Mouse (Mus musculus): ENCODE measurements around the gene Myt1l.

Myt1l gene

DNA sequence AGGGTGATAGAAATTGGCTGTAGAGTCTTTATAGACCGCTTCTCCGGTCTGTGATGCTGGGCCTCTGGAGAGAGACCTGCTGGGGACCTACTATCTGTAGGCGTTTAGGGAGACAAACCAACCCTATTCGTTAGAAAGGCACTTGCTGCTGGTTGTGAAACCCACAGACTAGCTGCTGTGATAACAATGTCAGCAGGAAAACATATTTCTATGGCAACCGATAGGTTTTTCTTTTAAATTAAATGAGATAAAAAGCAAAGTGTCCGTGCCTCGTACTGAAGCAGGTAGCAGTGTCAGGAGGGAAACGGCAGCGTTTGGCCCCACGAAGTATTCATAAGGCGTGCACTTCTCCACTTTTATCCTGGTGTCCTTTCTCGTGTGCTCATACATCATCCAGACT lies 127.5 kb downstream of the Myt1l start:
- no peak for DNase-seq (ENCODE audit: low read depth)

DNA sequence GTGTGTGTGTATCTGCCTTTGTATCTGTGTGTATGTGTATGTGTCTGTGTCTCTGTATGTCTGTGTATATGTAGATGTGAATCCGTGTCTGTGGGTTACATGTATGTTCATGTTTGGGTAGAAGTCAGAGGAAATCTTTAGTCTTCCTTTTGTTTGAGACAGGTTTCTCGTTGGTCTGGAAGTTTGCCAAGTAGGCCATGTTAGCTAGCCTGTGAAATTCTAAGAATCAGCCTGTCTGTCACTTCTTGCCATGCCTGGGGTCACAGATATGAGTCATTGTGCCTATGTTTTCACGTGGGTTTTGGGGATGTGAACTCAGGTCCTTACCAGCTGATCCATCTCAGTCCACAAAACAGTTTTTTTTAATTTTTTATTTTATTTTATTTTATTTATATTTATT lies 128.9 kb downstream of the Myt1l start:
- DNase-seq (ENCODE audit: low read depth), result no peak

DNA sequence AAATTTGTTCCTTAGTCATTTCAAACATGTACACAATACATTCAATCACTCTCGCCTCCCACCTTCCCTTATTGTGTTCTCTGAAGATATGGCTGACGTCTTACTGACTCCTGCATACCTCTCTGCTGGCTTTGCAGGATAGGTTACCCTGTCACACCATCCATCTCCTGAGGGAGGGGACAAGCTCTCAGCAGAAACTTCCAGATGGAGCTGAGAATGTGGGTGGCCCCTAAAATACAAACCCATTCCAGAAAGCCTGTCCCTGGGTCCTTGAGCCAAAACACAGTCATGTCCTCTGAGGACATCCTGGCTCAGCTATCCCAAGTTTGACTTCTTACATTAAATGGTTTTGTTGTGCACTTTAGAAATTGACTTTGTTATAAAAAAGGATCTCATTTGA lies 129.7 kb downstream of the Myt1l start:
- DNase-seq (ENCODE audit: low read depth), result no peak

DNA sequence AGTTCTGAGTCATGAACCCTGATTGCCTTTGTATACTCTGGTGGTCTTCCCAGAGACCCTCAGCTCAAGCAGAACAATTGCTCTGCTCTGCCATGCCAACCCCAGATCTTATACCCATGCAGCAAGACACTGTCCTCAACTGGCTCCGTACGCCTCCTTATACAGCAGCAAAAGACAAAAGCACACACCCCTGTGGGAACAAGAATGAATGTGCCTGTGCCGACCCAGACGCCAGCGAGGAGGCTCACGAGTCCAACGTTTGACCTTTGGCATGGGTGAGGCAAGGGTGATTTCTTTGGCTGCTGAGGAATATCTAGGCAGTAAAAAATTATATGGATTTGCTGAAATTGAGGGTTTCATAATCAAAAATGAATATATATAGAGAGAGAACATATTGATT lies 143.8 kb downstream of the Myt1l start:
- no peak for DNase-seq (ENCODE audit: low read depth)

DNA sequence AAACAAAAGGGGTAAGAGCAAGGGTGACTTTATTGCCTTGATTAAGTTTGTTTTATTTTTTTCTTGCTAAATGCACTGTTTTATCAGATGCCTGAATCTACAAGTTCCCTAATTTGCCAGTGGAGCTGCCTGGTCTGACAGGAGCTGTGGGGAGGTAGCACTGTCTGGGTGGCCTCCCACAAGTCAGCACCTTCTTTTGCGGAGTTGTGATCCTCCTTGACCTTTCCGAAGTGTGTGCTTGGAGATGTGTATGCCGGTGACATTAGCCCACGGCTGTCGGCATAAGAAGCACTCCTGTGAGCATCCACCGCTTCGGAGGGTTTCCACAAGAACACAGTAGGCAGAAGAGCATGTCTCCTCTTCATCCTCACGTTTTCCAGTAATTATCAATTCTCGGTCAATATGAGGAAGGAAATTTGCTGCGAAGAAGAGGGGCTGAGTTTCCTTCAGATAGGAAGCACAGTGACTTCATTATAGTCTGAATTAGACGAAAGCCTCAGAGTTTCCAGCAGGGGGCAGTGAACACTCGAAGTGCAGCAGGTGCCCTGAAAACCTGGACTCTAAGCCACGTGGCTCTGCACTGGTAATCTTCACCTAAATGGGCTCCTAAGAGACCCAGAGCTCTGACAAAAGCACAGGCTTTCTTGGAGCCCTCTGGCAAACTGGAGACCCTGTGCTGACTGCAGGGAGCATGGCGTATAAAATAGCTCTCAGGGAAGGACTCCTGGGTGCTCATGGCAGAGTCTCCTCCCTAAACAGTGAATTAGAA lies 147.6 kb downstream of the Myt1l start:
- no peak for DNase-seq (ENCODE audit: low read depth)

DNA sequence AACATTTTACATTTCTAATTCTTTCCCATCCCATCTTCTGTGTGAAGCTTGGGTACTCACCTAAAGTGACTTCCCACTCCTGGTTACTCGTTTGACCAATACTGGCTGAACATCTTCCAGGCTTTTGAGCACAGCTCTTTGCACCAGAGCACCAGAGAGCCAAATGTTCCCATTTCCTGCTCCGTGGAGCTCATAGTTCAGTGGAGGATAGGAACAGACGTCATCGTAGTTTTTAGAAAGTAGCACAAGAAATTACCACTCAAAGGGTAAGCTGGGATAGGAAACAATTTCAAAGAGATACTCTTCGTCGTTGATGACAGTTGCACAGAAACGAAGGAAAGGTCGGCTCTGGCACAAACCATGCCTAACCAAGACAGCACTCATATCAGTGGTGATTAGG lies 154.2 kb downstream of the Myt1l start:
- no peak for DNase-seq (ENCODE audit: low read depth)

DNA sequence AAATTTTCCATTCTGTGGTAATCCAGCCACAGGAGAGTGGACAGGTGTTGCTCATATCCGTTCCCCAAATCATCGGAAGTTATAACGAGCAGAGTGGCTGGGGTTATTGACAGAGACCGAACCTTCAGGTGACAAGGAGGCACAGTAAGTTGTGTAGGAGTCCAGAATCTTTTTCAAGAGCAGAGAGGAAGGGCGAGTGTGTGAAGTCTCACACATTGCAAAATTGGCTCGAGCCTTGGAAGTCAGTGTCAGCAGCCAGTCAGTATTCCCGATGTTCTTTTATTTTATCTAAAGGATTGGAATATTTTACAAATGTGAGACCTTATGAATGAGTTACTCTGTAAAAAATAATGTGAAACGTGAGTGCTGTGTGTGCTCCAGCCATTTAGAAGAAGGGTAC lies 154.8 kb downstream of the Myt1l start:
- no peak for DNase-seq (ENCODE audit: low read depth)

DNA sequence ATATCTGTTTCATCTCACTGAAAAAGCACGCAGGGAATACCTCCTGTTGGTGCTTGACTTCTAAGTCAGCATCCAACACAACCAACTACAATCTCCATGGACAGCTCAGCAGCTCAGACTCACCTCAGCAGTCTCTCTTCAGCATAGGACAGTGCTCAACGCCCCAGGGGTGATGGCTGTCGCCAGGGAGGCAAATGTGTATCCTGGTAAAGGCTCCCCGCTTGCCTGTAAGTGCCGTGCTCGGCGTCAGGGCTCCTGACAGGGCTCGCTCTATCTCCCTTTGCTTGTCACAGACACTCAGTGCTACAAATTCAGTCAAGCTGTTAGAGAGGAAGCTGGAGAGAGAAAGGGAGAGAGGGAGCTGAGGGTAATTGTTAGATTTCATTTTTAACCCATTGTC lies 158.1 kb downstream of the Myt1l start:
- DNase-seq (ENCODE audit: low read depth), result no peak

DNA sequence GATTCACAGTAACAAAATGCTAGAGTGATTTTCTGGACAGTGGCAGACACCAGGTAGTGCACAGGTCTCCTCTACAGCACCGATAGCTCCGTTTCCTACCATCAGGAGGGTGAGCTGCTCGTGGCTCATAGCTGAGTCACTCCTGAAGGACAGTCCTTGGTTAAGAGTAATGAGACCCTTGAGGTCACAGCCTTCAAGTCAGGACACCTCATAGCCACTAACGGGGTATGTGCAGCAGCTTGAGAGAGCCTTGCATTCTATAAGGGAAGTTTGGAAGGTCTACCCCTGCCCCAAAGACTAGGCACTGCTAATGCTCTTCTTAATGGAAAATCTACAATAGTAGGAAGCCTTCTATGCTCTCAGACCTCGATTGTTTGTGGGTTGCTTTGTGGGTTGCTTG lies 163.4 kb downstream of the Myt1l start:
- DNase-seq (ENCODE audit: low read depth), result no peak

DNA sequence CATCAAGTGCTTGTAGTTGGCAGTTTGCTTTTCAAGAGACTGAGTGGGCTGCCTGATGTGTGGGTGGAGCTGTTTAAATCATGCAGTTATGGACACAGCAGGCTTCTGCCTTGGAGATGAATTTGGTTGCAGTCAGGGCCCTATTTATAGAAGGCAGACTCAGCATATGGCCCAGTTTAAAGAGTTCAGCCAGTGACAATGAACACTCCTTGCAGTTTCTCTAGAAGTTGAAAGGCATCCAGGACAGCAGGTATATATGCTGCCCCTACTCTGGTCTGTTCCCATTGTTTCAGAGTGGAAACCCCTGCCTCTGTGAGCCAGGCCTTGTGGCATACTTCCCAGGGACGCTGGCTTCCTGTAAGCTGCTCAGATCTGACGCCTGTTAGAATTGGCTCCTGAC lies 167.0 kb downstream of the Myt1l start:
- DNase-seq (ENCODE audit: low read depth), result no peak

DNA sequence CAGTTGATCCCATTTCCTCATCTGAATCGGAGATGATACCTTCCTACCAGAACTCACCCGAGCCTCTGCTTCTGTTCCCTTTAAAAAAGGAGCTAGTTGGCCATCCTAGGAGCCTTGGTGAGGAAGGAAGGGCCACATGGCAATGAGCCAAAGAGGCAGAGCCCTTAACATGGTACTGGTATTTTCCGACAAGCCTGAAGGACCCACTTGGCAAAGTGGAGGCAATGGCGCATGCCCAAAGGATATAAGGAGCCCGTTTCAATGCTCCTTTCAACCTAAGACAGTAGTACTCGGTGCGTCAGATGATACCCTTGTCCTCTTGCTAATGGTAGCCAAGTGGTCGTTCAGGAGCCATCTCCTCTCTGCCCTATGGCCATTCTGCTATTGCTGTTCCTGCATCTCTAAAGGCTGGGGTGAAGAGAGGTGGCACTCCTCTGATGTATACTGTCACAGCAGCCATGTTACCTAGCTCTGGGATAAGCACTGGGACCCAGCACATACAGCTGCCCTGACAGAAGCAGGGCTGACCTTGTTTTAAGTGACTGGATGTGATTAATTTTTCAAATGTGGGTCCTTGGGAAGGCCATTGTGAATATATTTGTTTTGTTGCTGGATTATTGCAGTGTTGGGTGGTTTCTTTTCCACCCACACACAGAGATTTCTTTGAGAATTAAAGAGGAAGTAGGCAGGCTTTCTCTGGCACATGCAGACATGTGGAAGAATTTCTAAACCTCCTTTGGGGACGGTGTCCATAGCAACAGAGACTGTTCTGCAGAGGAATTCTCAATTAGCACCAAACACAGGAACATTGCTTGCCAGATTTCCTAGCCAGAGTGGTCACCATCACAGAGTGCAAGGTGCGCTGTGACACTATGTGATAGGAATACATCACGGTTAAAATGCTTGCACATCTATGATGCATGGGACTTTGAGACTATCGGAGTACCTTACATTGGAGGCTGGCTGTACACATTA lies 169.6 kb downstream of the Myt1l start:
- DNase-seq (ENCODE audit: low read depth), result no peak

DNA sequence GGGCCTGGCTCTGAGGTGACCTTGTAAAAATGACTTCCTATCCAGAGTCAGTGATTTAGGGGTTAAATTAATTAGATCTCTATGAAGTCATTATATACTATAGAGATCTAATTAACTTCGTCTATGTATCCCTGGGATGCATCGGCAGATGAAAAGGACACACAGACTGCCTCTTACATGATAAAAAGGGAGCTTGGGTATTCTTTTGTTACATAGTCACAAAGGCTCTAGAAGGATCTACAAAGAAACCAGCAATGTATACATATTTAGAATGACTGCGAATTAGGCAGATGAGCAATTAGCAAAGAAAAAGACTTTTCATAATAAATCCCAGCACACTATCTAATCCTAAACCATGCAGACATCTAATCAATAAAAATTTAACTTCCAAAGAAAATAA lies 170.4 kb downstream of the Myt1l start:
- no peak for DNase-seq (ENCODE audit: low read depth)

DNA sequence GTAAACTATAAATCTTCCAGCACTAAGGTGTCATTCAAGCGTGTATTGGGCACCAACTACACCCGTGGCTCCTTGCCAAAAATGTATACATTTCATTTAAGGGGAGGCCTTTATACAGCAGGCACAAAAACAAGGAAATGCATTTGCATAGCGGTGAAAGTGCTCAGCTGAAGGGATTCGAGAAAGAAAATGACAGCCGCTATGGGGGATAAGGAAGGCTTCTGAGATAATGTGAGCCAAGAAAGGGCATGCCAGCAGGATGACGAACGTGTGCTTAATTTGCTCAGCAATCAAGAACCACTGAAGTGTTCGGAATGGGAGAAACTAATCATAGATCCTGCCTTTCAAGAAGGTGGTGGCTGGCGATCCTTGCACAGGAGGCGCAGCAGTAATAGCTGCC lies 170.8 kb downstream of the Myt1l start:
- no peak for DNase-seq (ENCODE audit: low read depth)

DNA sequence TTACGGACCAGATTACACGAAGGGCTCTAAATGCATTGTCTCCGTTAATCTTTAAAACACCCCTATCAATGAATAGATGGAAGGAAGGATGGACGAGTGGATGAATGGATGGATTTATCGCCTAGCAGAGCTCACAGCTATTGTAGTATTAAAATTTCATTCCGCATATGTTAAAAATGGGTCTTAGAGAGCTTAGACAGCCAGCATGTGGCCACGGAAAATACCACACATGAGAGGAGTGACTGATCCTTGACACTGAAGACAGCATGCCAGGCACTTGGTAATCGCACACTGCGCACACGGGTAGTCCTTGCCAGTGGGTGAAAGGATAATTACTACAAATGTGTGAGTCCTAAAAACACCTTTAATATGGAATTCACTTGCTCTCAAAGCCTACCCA lies 171.2 kb downstream of the Myt1l start:
- no peak for DNase-seq (ENCODE audit: low read depth)

DNA sequence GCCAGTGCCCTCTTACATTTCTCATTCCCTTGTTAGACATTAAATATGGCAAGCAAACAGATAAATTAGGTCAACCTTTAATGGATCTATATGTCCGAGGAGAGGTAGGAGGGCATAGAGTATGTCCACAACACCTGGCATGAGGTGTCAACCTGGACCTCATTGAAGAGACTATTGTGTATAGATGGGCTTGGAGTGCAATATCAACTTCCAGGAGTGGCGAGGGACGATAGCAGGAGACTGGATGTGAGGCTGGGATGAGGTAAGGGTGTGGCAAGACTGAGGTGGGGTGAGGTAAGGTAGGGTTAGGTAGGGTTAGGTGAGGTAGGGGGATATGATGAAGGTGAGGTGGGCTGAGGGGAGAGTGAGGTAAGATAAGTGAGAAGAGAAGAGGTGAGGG lies 171.8 kb downstream of the Myt1l start:
- DNase-seq (ENCODE audit: low read depth), result no peak

DNA sequence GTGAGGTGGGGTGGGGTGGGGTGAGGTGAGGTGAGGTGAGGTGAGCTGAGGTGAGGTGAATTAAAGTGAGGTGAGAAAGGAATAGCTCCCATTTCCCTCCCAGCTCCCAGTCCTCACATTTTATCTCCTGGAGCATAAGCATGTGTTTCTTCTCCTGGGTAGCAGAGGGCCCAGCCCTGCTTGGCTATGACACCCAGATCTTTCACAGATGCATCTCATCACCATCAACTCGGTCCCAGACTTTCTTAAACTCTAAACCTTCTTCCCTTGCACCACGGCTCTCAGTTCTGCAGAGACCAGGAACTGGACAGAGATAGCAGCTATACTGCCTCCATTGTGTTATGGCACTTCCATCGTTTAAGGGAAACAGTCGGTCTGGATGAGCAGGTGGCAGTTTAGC lies 172.9 kb downstream of the Myt1l start:
- DNase-seq (ENCODE audit: low read depth), result no peak

DNA sequence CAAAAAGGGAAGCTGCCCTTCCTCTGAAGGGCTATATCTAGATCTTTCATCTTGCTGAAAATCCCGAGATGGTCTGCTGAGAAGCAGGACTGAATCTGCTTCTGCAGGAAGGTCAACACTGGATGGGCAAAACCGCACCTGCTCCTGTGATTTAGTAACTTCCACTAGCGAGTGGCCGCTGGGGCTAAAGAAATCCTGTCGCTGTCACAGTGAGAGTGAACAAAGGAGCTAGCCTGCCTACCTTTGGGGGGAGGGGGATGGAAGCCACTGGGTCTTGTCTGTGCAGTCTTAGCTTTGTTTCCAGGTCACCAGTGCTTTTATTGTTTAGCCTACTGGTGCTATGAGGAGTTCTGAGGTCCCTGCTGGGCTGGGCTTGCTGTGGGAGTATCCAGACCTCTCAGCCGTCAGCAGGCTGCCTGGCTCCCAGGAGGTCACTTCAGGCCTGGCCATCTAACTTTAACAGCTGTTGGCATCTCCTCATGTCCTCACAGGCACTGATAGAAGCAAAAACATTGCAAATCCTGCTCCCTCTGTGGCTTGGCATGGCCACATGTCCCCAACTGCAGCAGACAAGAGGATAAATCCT lies 173.6 kb downstream of the Myt1l start:
- DNase-seq (ENCODE audit: low read depth), result no peak

DNA sequence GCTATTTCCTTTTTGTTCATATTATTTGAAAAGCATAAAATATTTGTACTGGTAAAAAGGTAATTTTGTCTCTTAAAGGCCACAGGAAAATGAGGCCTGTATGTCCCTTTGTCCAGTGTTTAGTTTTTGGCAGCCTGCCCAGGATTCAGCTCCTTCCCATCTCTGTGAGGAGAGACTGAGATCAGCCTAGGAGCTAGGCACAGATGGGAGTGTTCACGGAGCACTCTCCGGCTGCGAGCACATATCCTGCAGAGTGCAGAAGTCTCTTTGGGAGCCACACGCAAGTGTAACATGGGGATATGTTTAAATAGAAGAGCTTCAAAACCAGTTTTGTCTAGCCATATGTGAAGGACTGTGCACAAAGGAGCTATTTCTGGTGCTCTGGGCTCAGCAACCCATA lies 174.4 kb downstream of the Myt1l start:
- no peak for DNase-seq (ENCODE audit: low read depth)

DNA sequence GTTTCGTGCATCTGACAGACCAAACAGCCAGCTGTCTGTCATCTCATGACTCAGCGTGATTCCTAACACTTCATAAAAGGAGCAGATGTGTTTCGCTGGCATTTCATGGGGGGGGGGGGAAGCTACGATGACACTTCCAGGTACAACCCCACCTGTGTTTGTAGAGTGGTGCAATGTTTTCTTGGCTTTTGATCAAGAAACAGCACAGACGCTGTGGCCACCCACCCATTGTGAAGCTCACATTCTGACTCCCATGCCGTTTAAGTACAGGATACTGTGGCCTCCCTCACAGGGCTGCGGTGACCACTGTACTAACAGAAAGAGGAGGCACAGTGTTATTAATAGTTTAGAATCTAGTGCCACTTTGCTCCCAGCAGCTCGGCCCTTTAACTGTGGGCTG lies 175.4 kb downstream of the Myt1l start:
- no peak for DNase-seq (ENCODE audit: low read depth)

DNA sequence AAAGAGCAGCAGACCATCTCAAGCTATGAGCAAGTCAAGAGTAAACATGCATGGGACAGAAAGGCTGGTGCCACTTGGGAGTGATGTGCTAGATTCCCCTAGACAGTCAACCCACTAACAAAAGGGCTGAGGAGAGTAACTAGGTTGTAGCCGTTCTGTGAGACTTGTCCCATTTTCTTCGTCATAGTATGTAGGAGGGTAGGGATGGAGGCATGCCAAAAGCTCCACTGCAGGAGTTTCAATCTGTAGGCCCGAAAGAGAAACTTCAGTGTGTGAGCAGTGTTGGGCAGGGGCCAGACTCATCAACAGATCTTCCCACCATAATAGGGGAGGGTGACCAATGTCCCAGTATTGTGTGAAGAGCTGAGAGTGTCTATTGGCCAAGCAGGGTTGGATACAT lies 178.9 kb downstream of the Myt1l start:
- no peak for DNase-seq (ENCODE audit: low read depth)

DNA sequence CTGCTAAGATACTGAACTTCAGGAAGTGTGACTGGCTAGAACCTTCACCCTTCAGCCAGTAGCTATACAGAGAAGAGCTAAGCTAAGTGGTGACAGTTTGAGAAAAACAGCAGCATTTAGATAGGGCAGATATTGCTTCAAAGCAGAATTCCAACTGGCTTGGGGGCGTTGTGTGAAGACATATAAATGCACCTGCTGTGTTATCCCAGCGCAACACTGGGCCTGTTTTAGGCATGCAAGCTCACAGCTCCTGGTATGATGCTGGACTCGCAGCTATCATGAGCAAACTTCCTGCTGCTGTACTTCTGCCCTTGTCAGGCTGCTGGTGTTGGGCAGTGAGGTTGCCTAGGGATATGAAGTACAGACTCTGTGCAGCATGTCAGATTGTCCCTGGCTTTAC lies 180.0 kb downstream of the Myt1l start:
- DNase-seq (ENCODE audit: low read depth), result no peak

DNA sequence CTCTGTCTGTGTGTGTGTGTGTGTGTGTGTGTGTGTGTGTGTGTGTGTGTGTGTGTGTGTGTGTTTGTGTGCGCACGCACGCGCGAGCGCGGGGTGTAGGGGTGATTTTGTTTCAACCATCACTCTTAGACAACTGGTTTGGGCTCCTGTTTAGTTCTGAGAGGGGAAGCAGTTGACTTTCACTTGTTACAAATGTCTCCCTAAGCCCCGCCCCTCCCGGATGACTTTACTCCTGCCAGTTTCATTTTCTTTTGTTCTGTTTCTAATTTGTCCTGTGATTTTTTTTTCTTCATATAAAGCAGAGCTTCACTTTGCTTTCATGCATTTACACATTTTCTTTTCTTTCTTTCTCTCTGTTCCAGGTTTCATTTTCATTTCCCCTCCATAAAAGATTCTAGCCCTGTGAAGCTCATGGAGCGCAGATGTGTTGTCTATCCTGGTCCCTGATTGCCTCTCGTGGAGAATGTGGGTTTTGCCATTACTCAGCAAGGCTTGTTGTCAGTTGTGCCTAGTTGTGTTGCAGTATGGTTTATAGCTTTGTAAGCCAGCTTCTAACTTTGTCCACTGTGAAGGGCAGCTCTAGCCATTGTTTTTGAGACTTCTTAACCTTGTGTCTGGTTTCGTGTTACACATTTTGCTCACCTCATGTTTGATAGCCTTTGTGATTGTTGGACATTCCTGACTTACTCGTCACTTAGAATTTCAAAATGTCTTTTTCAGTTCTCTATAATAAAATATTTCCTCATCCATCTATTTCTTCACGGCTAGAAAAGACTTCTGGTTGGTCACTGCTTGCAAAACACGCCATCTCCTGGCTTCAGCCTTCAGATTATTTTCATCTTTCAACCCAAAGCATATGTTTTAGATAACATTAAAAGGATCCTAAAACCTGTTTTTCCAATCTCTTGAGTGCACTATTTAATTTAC lies 184.9 kb downstream of the Myt1l start:
- no peak for DNase-seq (ENCODE audit: low read depth)

Measured in c-Kit-positive CD71-positive TER-119-negative erythroid progenitor cells, embryonic 14.5 days (primary cell).